Mouse (Mus musculus) layer of hippocampus, adult 2 months (tissue): ENCODE measurements around the gene Pakap. TPM values are rescaled to one million over a fixed set of nuclear protein-coding genes. Genes with fewer than 3 reads are reported as not detected.
"Not testable (repeated sequence)": the region's sequence is repeated elsewhere in the genome, so short reads cannot be mapped to it uniquely, and the experiment has no call there.

ENCODE experiments used
- DNase-seq, 2 experiments: peaks; one replicate each; pipeline ENCODE4 v3.0.0; 2022; ENCODE audit warnings: low spot score in 2 of 2
- H3K27ac ChIP-seq: fragments of 200-600 bp; 2 replicates; pipeline ENCODE4 v1.8.1; 2022
- H3K4me3 ChIP-seq: fragments of 200-600 bp; 2 replicates; pipeline ENCODE4 v1.8.1; 2022; ENCODE audit warnings: mild to moderate bottlenecking
- CTCF ChIP-seq: fragments of 200-600 bp; conservative IDR thresholded peaks from 2 replicates; pipeline ENCODE4 v1.8.1; 2022; ENCODE audit warnings: antibody characterized with exemption, mild to moderate bottlenecking, moderate library complexity
- total RNA-seq, 2 experiments: library from RNA; stranded (reverse); gene quantifications; 2 replicates each; pipeline ENCODE4 v1.2.3; 2021

The Pakap gene
- total RNA-seq, 2 experiments from 2014 or later: 18.6 to 25.8 TPM

- no peak overlapping the region; the same call in 1 of the 2 replicates for H3K4me3 ChIP-seq
- peak overlapping the region; percentile 57; the same call in 1 of the 2 replicates for H3K27ac ChIP-seq
- no peak for DNase-seq
- TF ChIP-seq CTCF: no peak
Observed at GRCm38 (mm10) chr4:57867454-57867853, 299.5 kb downstream of the Pakap start.

GRCm38 (mm10) chr4:57879137-57879536 is 311.2 kb downstream of the Pakap start:
- no peak for DNase-seq
- TF ChIP-seq CTCF: no peak
- Histone ChIP-seq H3K27ac (no peak overlapping the region), H3K4me3 (no peak overlapping the region)

- TF ChIP-seq CTCF: peak; percentile 96
- Histone ChIP-seq H3K4me3 (no peak overlapping the region), H3K27ac (no peak overlapping the region)
- DNase-seq: peak; percentile 65 to 86
Observed at GRCm38 (mm10) chr4:57879804-57880357, 311.9 kb downstream of the Pakap start.

- DNase-seq: no peak
- Histone ChIP-seq H3K27ac (no peak overlapping the region), H3K4me3 (no peak overlapping the region)
- TF ChIP-seq CTCF: no peak
Observed at GRCm38 (mm10) chr4:57883520-57884421, 315.8 kb downstream of the Pakap start.

- no peak overlapping the region for H3K4me3 ChIP-seq
- no peak for DNase-seq
- no peak overlapping the region for H3K27ac ChIP-seq
- no peak for TF ChIP-seq CTCF
Observed at GRCm38 (mm10) chr4:57884511-57884910, 316.5 kb downstream of the Pakap start.

GRCm38 (mm10) chr4:57885186-57885585 is 317.2 kb downstream of the Pakap start:
- no peak for TF ChIP-seq CTCF
- H3K27ac ChIP-seq: no peak overlapping the region
- H3K4me3 ChIP-seq: no peak overlapping the region
- no peak for DNase-seq

- no peak overlapping the region for H3K4me3 ChIP-seq
- TF ChIP-seq CTCF: no peak
- no peak overlapping the region for H3K27ac ChIP-seq
- no peak for DNase-seq
Observed at GRCm38 (mm10) chr4:57886066-57886887, 318.3 kb downstream of the Pakap start.

GRCm38 (mm10) chr4:57886888-57887230 is 318.9 kb downstream of the Pakap start:
- Histone ChIP-seq H3K4me3 (no peak overlapping the region), H3K27ac (no peak overlapping the region)
- DNase-seq: no peak
- no peak for TF ChIP-seq CTCF

- no peak for DNase-seq
- no peak for TF ChIP-seq CTCF
- no peak overlapping the region for H3K4me3 ChIP-seq
Observed at GRCm38 (mm10) chr4:57888246-57888645, 320.3 kb downstream of the Pakap start.

GRCm38 (mm10) chr4:57888978-57889377 is 321.0 kb downstream of the Pakap start:
- DNase-seq, H3K27ac ChIP-seq, H3K4me3 ChIP-seq: not testable (repeated sequence)

More at GRCm38 (mm10) chr4:57888246-57888645, 320.3 kb downstream of the Pakap start:
- no peak overlapping the region for H3K27ac ChIP-seq

- DNase-seq: no peak
- no peak overlapping the region for H3K4me3 ChIP-seq
- H3K27ac ChIP-seq: no peak overlapping the region
- TF ChIP-seq CTCF: no peak
Observed at GRCm38 (mm10) chr4:57889773-57890172, 321.8 kb downstream of the Pakap start.

- no peak for DNase-seq
- Histone ChIP-seq H3K4me3 (no peak overlapping the region), H3K27ac (no peak overlapping the region)
- no peak for TF ChIP-seq CTCF
Observed at GRCm38 (mm10) chr4:57892001-57892586, 324.1 kb downstream of the Pakap start.

GRCm38 (mm10) chr4:57895140-57895539 is 327.2 kb downstream of the Pakap start:
- TF ChIP-seq CTCF: no peak
- H3K27ac ChIP-seq: no peak overlapping the region
- no peak for DNase-seq
- H3K4me3 ChIP-seq: no peak overlapping the region
